Mouse (Mus musculus) heart, postnatal 0 days (tissue): ENCODE measurements at regions not wholly inside any gene's neighbourhood (a gene's known extent, or its start where the extent isn't known, plus 50 kb on each side); places are given as distances from the start of the nearest gene placed in this dataset.

Experiments used
- CTCF ChIP-seq: IDR thresholded peaks from 2 replicates; pipeline ENCODE4 v1.5.1; 2016; ENCODE audit warnings: antibody characterized with exemption, control low read depth, low read depth
- EP300 ChIP-seq: IDR thresholded peaks from 2 replicates; pipeline ENCODE4 v1.6.1; 2016; ENCODE audit warnings: antibody characterized with exemption, low read depth

GRCm38 (mm10) chr5:121064721-121065120, 54.8 kb upstream of the Rph3a start:
- TF ChIP-seq CTCF: no peak
- TF ChIP-seq EP300: no peak
